Mouse (Mus musculus) ZHBTc4 (cell line): ENCODE results near the gene Sspo.

Source experiments
- DNase-seq: peaks from one replicate; pipeline ENCODE4 v3.0.0-alpha.2; 2011; ENCODE audit warnings: low read depth, low spot score

Gene Sspo

GRCm38 (mm10) chr6:48447929-48448328 lies at the start of gene Sspo:
Gene Sspo, plus strand, starts transcription at chr6:48448229.
- no peak for DNase-seq

- DNase-seq = no peak
Observed at GRCm38 (mm10) chr6:48399906-48400305, 48.1 kb upstream of the Sspo start.

- no peak for DNase-seq
Observed at GRCm38 (mm10) chr6:48404071-48404470, 44.0 kb upstream of the Sspo start.

GRCm38 (mm10) chr6:48409726-48410343 lies 38.2 kb upstream of the Sspo start:
- DNase-seq = no peak

- no peak for DNase-seq
Observed at GRCm38 (mm10) chr6:48410551-48410950, 37.5 kb upstream of the Sspo start.

DNA sequence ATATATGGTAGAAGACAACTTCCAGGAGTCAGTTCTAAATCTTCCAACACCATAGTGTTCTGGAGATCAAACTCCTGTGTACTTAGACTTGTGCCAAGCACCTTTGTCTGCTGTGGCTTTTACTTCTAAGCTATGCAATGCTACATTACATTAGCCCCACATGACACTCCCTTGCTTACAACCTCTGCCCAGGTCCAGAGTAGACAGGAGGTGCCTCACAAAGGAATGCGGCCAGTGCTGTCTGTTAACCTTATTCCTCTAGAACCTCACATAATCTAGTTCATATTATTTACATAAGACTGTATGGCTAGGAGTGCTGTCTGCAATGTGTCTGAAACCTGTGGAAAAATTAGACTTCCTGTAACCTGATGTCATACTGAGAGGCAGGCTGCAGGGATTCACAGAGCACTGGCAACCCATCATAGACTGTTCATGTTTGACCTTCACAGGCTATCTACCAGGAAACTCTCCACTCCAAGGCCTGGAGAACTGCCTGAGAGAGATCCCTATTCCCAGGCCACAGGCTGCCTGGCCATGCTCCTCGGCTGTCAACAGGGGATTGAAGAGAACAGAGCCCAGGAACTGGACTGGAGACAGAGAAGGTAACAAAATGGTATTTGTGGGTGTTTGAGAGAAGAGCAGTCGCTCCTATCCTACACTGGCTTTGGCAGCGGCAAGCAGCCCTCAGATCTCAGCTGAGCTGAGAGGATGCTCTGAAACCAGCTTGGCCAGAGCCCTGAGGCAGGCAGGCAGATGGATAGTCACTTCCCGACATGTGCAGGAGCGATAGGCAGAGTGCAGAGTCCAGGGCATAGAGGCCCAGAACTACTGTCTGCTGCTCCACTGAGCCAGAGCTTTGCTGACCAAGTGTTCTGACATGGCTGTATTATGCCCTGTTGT lies 36.6 kb upstream of the Sspo start:
- DNase-seq = no peak

- no peak for DNase-seq
Observed at GRCm38 (mm10) chr6:48412147-48412546, 35.9 kb upstream of the Sspo start.

DNA sequence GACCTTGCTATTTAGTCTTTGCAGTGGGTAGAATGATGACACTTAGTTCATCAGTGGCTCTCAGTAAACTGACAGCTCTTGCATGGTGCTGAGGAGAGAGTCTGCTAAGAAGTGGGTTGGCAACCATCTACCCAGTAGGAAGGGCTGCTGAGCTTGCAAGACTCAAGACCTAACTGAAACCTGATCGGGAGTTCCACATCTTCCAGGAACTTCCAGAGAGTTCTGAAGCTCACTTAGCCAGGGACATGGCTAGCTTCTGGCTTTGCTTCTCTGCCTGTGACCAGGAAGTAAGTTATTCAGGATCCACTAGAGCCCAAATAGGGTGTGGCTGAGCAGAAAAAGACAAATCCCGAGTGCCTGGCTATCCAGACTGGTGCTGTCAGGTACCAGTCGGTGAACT lies 35.4 kb upstream of the Sspo start:
- no peak for DNase-seq

- DNase-seq = no peak
Observed at GRCm38 (mm10) chr6:48413081-48413480, 34.9 kb upstream of the Sspo start.

- DNase-seq = no peak
Observed at GRCm38 (mm10) chr6:48414886-48415285, 33.1 kb upstream of the Sspo start.

DNA sequence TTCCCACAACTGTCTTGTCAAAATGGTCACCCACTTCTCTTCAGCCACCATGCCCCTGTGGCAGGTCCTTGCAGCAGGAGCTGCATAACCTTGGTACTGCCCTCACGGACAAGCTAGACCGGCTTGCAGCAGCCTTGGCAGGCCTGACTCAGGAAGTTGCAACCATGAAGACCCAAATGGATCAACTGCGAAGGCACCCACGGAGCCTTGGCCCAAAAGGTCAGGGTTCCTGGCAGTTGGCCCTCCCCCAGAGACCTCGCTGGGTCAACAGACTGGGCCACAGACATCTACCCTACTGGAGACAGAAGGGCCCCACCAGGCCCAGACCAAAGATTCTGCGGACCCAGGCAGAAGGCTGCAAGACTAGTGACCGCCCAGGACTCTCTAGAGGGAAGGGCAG lies 32.4 kb upstream of the Sspo start:
- DNase-seq = no peak

- no peak for DNase-seq
Observed at GRCm38 (mm10) chr6:48416486-48416885, 31.5 kb upstream of the Sspo start.

DNA sequence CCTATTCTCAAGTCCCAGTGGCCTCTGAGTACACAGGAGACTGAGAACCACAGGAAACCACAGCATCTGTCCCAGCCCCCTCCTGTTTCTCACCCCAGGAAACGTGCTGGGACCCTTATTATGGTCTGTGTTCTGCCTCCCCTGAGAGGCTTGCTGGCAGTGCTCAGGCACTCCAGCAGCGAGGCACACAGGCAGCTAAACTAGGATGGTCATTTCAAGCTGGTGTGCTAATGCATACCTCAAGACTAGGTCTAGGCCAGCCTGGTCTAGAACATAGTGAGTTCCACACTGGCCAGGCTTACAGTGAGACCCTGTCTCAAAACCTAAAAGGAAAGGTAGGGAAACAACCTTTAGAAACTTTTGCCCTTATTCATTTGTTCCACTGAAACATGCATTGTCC lies 27.4 kb upstream of the Sspo start:
- no peak for DNase-seq

- DNase-seq = no peak
Observed at GRCm38 (mm10) chr6:48423336-48423735, 24.7 kb upstream of the Sspo start.

- peak; percentile 59 for DNase-seq
Observed at GRCm38 (mm10) chr6:48424074-48424473, 24.0 kb upstream of the Sspo start.

- DNase-seq = no peak
Observed at GRCm38 (mm10) chr6:48426956-48427355, 21.1 kb upstream of the Sspo start.

- peak; percentile 31 for DNase-seq
Observed at GRCm38 (mm10) chr6:48428769-48429557, 19.1 kb upstream of the Sspo start.

GRCm38 (mm10) chr6:48430748-48431147 lies 17.3 kb upstream of the Sspo start:
- DNase-seq = no peak

GRCm38 (mm10) chr6:48432893-48433816 lies 14.9 kb upstream of the Sspo start:
- DNase-seq = no peak

DNA sequence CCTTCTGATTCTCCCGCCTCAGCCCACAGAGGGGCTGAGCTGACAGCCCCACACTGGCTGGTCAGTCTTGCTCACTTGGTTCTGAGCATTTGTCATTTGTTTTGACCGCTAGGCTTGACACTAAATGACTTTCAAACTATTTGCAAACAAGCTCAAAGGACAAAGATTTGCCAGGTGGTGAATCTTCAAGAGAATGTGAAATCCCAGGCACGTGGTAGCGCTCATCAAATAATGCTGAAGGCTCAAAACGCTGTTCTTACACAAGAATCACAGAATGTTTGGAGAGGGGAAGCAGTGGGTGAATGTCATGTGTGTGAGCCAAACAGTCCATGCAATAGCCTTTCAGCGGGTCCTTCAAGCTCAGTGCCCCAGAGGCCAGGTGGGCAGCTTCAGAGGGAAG lies 13.4 kb upstream of the Sspo start:
- DNase-seq = no peak

DNA sequence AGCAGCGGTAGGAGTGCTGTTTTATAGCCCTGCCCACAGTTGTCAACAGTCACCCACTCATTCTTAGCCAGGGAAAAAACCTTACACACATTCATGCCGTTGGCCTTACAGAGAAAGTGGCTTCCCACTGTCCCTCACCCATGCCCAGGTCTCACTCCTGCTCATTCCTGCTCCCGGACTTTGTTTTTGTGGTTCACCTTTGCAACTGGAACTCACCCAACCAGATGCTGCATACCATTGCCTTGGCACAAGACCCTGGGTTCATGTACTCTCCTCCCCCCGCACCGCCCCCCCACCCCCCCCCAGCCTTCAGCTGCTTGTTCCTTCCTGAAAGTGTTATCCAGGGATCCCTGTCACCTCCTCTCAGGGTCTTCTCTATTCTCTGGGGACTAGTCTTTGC lies 12.9 kb upstream of the Sspo start:
- DNase-seq = no peak
